In genomic region chr19:18128786-18129185, GRCm38 (mm10) we compare ENCODE assay signal across 27 mouse cellular contexts.
DNase-seq lines count a peak whose midpoint lies in the region; ATAC-seq and TF ChIP-seq lines count a peak whose summit lies in the region.
"Had no signal": no experiment of that assay in that cellular context is flagged by ENCODE, and none has a peak within 500 bp of the region (broad histone marks: within the 10 kb centered on the region; RNA-seq: fewer than 3 reads in every experiment).

No protein-coding gene starts in this region.

- no peak overlapping the region for H3K9ac ChIP-seq in kidney, postnatal 0 days (ENCODE audit: low read depth, low read length)
- no peak overlapping the region for H3K9ac ChIP-seq in lung, postnatal 0 days (replicated peaks; ENCODE audit: low read depth)
- H3K9ac ChIP-seq in forebrain, embryonic 11.5 days (ENCODE audit: low read length), result no peak overlapping the region
- no peak overlapping the region for H3K9ac ChIP-seq in hindbrain, embryonic 14.5 days
- H3K9ac ChIP-seq: forebrain, embryonic 13.5 days; hindbrain, embryonic 12.5 days; limb, embryonic 15.5 days; neural tube, embryonic 13.5 days had no signal

- no peak for ATAC-seq in kidney, postnatal 0 days (replicated peaks; ENCODE audit: low FRiP score, low read depth)
- no peak for ATAC-seq in lung, postnatal 0 days
- ATAC-seq in forebrain, embryonic 11.5 days (replicated peaks; ENCODE audit: low FRiP score), result no peak
- ATAC-seq in hindbrain, embryonic 14.5 days (ENCODE audit: low FRiP score), result no peak
- ATAC-seq: forebrain, embryonic 13.5 days; inflammation-experienced regulatory T-cells, adult 6 months; midbrain, embryonic 16.5 days had no signal

- H3K36me3 ChIP-seq in kidney, postnatal 0 days (ENCODE audit: insufficient read depth, low read length), result no peaks in the 10 kb centered on the region
- no peaks in the 10 kb centered on the region for H3K36me3 ChIP-seq in lung, postnatal 0 days (ENCODE audit: insufficient read depth, low read length)
- no peaks in the 10 kb centered on the region for H3K36me3 ChIP-seq in forebrain, embryonic 11.5 days (ENCODE audit: control insufficient read depth, insufficient read depth, low read length)
- H3K36me3 ChIP-seq in hindbrain, embryonic 14.5 days (replicated peaks; ENCODE audit: control insufficient read depth, insufficient read depth), result no peaks in the 10 kb centered on the region
- H3K36me3 ChIP-seq: hindbrain, embryonic 12.5 days; limb, embryonic 15.5 days; midbrain, embryonic 10.5 days; neural tube, embryonic 13.5 days had no signal

- intact Hi-C loops in gastrocnemius, postnatal 14 days (cut with DNase I; ENCODE audit: low total_unique reads), result no loop called here

- H3K27me3 ChIP-seq in kidney, postnatal 0 days (ENCODE audit: insufficient read depth, low read length), result no peaks in the 10 kb centered on the region
- no peaks in the 10 kb centered on the region for H3K27me3 ChIP-seq in lung, postnatal 0 days (replicated peaks; ENCODE audit: insufficient read depth, low read length)
- no peaks in the 10 kb centered on the region for H3K27me3 ChIP-seq in forebrain, embryonic 11.5 days (ENCODE audit: control insufficient read depth, insufficient read depth, low read length)
- no peaks in the 10 kb centered on the region for H3K27me3 ChIP-seq in hindbrain, embryonic 14.5 days (ENCODE audit: control insufficient read depth, insufficient read depth, low read length)
- H3K27me3 ChIP-seq: forebrain, embryonic 13.5 days; hindbrain, embryonic 12.5 days; limb, embryonic 15.5 days; neural tube, embryonic 13.5 days had no signal

- peak; percentile 34 for DNase-seq in gastrocnemius, adult 18-20 months (ENCODE audit: low spot score)
- no peak for DNase-seq in gastrocnemius, postnatal 14 days
- DNase-seq in kidney, postnatal 0 days (ENCODE audit: low spot score), result peak; percentile 68
- no peak for DNase-seq in kidney, adult 18-20 months
- DNase-seq in lung, postnatal 0 days (ENCODE audit: low spot score), result peak; percentile 79
- DNase-seq in lung, postnatal 4 days, result no peak
- no peak for DNase-seq in forebrain, embryonic 11.5 days (ENCODE audit: low spot score)
- DNase-seq in hindbrain, embryonic 14.5 days (ENCODE audit: low spot score), result no peak
- DNase-seq: adrenal gland, postnatal 25 days; cerebellum, adult 8-10 months; cerebellum, postnatal 36 days; embryo, embryonic 11 days; gastrocnemius, adult 2 months; kidney, adult 8-10 months; kidney, postnatal 36 days; layer of hippocampus, adult 9-11 months; retina, postnatal 1 day; right cerebral cortex, postnatal 25 days; thymus, postnatal 25 days had no signal

- H3K27ac ChIP-seq in kidney, postnatal 0 days, result no peak overlapping the region
- no peak overlapping the region for H3K27ac ChIP-seq in lung, postnatal 0 days (ENCODE audit: low read length)
- H3K27ac ChIP-seq in forebrain, embryonic 11.5 days (ENCODE audit: low read depth, low read length), result no peak overlapping the region
- no peak overlapping the region for H3K27ac ChIP-seq in hindbrain, embryonic 14.5 days
- H3K27ac ChIP-seq: forebrain, embryonic 13.5 days; gastrocnemius, adult 2 months; hindbrain, embryonic 12.5 days; limb, embryonic 15.5 days; midbrain, embryonic 10.5 days; neural tube, embryonic 13.5 days had no signal

- WGBS in kidney, postnatal 0 days, result 59% methylated on average over 2 of the region's 2 CpGs
- WGBS in lung, postnatal 0 days, result 69% methylated on average over 2 of the region's 2 CpGs
- 85% methylated on average over 2 of the region's 2 CpGs for WGBS in forebrain, embryonic 11.5 days
- 94% methylated on average over 2 of the region's 2 CpGs for WGBS in hindbrain, embryonic 14.5 days

- no peak overlapping the region for H3K4me2 ChIP-seq in kidney, postnatal 0 days (ENCODE audit: low read length)
- no peak overlapping the region for H3K4me2 ChIP-seq in lung, postnatal 0 days (replicated peaks; ENCODE audit: low read depth, low read length)
- no peak overlapping the region for H3K4me2 ChIP-seq in forebrain, embryonic 11.5 days (ENCODE audit: low read depth, low read length, severe bottlenecking)
- H3K4me2 ChIP-seq in hindbrain, embryonic 14.5 days (replicated peaks), result no peak overlapping the region
- H3K4me2 ChIP-seq: forebrain, embryonic 13.5 days; hindbrain, embryonic 12.5 days; limb, embryonic 15.5 days; neural tube, embryonic 13.5 days had no signal

- no peaks in the 10 kb centered on the region for H3K9me3 ChIP-seq in kidney, postnatal 0 days (replicated peaks; ENCODE audit: low read length)
- H3K9me3 ChIP-seq in lung, postnatal 0 days (ENCODE audit: low read length), result no peaks in the 10 kb centered on the region
- H3K9me3 ChIP-seq in forebrain, embryonic 11.5 days (ENCODE audit: control insufficient read depth, low read length), result no peaks in the 10 kb centered on the region
- H3K9me3 ChIP-seq in hindbrain, embryonic 14.5 days (ENCODE audit: control insufficient read depth, low read length), result no peaks in the 10 kb centered on the region
- H3K9me3 ChIP-seq: forebrain, embryonic 13.5 days; hindbrain, embryonic 12.5 days; limb, embryonic 15.5 days; midbrain, embryonic 10.5 days; neural tube, embryonic 13.5 days had no signal

- TF ChIP-seq EP300 in lung, postnatal 0 days (IDR thresholded peaks at IDR 0.05), result no peak

- H3K4me3 ChIP-seq in kidney, postnatal 0 days (replicated peaks; ENCODE audit: low read depth, low read length), result no peak overlapping the region
- H3K4me3 ChIP-seq in lung, postnatal 0 days (ENCODE audit: low read depth, low read length), result no peak overlapping the region
- H3K4me3 ChIP-seq in forebrain, embryonic 11.5 days (ENCODE audit: low read depth, low read length), result no peak overlapping the region
- H3K4me3 ChIP-seq in hindbrain, embryonic 14.5 days (replicated peaks; ENCODE audit: low read length), result no peak overlapping the region
- H3K4me3 ChIP-seq: forebrain, embryonic 13.5 days; gastrocnemius, adult 2 months; hindbrain, embryonic 12.5 days; limb, embryonic 15.5 days; midbrain, embryonic 10.5 days; myocyte; neural tube, embryonic 13.5 days had no signal

- no peaks in the 10 kb centered on the region for H3K4me1 ChIP-seq in kidney, postnatal 0 days (replicated peaks; ENCODE audit: insufficient read depth, low read length)
- no peaks in the 10 kb centered on the region for H3K4me1 ChIP-seq in lung, postnatal 0 days (ENCODE audit: insufficient read depth, low read depth, low read length)
- H3K4me1 ChIP-seq in forebrain, embryonic 11.5 days (replicated peaks; ENCODE audit: control insufficient read depth, insufficient read depth, low read length), result no peaks in the 10 kb centered on the region
- H3K4me1 ChIP-seq in hindbrain, embryonic 14.5 days (replicated peaks; ENCODE audit: control insufficient read depth, insufficient read depth, low read length), result no peaks in the 10 kb centered on the region
- H3K4me1 ChIP-seq: forebrain, embryonic 13.5 days; hindbrain, embryonic 12.5 days; limb, embryonic 15.5 days; midbrain, embryonic 10.5 days; neural tube, embryonic 13.5 days had no signal

- TF ChIP-seq CTCF in kidney, postnatal 0 days (IDR thresholded peaks at IDR 0.05; ENCODE audit: low read depth), result no peak
- TF ChIP-seq CTCF in lung, postnatal 0 days (IDR thresholded peaks at IDR 0.05), result no peak

Comparison
In these comparisons a context has a peak if more than half of its experiments do, and no peak if none do; other contexts are left out.
1. DNase-seq: peak in gastrocnemius, adult 18-20 months (single experiment), kidney, postnatal 0 days (single experiment) and lung, postnatal 0 days (single experiment); none in gastrocnemius, postnatal 14 days (single experiment), kidney, adult 18-20 months (single experiment), lung, postnatal 4 days (0 of 2), forebrain, embryonic 11.5 days (single experiment) and hindbrain, embryonic 14.5 days (single experiment).